Mouse (Mus musculus): Measurements from ENCODE around the gene Vmn2r96. TPM values are rescaled to one million over a fixed set of nuclear protein-coding genes. Genes with fewer than 3 reads are reported as not detected.
"Not testable (repeated sequence)": the region's sequence is repeated elsewhere in the genome, so short reads cannot be mapped to it uniquely, and the experiment has no call there.

Vmn2r96 gene
- not detected in 2 replicates for polyA plus RNA-seq (2012; rRNA removed)

- H3K4me3 ChIP-seq (ENCODE audit: low read depth, low read length); H3K4me1 ChIP-seq (ENCODE audit: control insufficient read depth, insufficient read depth, insufficient read length, low read length): not testable (repeated sequence)
Measured at GRCm38 (mm10) chr17:18572851-18573250, at the start of gene Vmn2r96. Gene Vmn2r96, plus strand, starts transcription at chr17:18573151.

GRCm38 (mm10) chr17:18523371-18523770 lies 49.6 kb upstream of the Vmn2r96 start:
- Histone ChIP-seq H3K4me3 (ENCODE audit: low read depth, low read length) (no peak overlapping the region), H3K27me3 (ENCODE audit: control insufficient read depth, insufficient read depth, low read length) (no peaks in the 10 kb centered on the region), H3K27ac (ENCODE audit: insufficient read depth, low read depth, low read length) (no peak overlapping the region), H3K36me3 (ENCODE audit: control insufficient read depth, insufficient read depth, low read length) (no peaks in the 10 kb centered on the region), H3K4me1 (ENCODE audit: control insufficient read depth, insufficient read depth, insufficient read length, low read length) (no peaks in the 10 kb centered on the region)
- TF ChIP-seq CTCF (IDR thresholded peaks at IDR 0.05; ENCODE audit: extremely low read depth, insufficient read length, insufficient replicate concordance, low read depth, low read length) (no peak), POLR2A (IDR thresholded peaks at IDR 0.05; ENCODE audit: low read depth, low read length) (no peak)

More at GRCm38 (mm10) chr17:18572851-18573250, at the start of gene Vmn2r96:
- not testable (repeated sequence) for H3K27ac ChIP-seq (ENCODE audit: insufficient read depth, low read depth, low read length); H3K36me3 ChIP-seq (ENCODE audit: control insufficient read depth, insufficient read depth, low read length); H3K27me3 ChIP-seq (ENCODE audit: control insufficient read depth, insufficient read depth, low read length)
- WGBS: 86% methylated on average over 1 of the region's 1 CpGs

- WGBS: 52% methylated on average over 1 of the region's 1 CpGs
- no peak for TF ChIP-seq POLR2A (IDR thresholded peaks at IDR 0.05; ENCODE audit: low read depth, low read length)
- no peak overlapping the region for H3K27ac ChIP-seq (ENCODE audit: insufficient read depth, low read depth, low read length)
- H3K4me3 ChIP-seq (ENCODE audit: low read depth, low read length): no peak overlapping the region
- no peaks in the 10 kb centered on the region for H3K4me1 ChIP-seq (ENCODE audit: control insufficient read depth, insufficient read depth, insufficient read length, low read length)
- H3K27me3 ChIP-seq (ENCODE audit: control insufficient read depth, insufficient read depth, low read length): no peaks in the 10 kb centered on the region
- no peaks in the 10 kb centered on the region for H3K36me3 ChIP-seq (ENCODE audit: control insufficient read depth, insufficient read depth, low read length)
Measured at GRCm38 (mm10) chr17:18523991-18524390, 49.0 kb upstream of the Vmn2r96 start.

GRCm38 (mm10) chr17:18558212-18559158 lies 14.5 kb upstream of the Vmn2r96 start:
- 86% methylated on average over 31 of the region's 31 CpGs for WGBS
- H3K27ac ChIP-seq (ENCODE audit: insufficient read depth, low read depth, low read length); H3K4me3 ChIP-seq (ENCODE audit: low read depth, low read length); H3K4me1 ChIP-seq (ENCODE audit: control insufficient read depth, insufficient read depth, insufficient read length, low read length); H3K27me3 ChIP-seq (ENCODE audit: control insufficient read depth, insufficient read depth, low read length); H3K36me3 ChIP-seq (ENCODE audit: control insufficient read depth, insufficient read depth, low read length): not testable (repeated sequence)

- not testable (repeated sequence) for H3K36me3 ChIP-seq (ENCODE audit: control insufficient read depth, insufficient read depth, low read length); H3K4me1 ChIP-seq (ENCODE audit: control insufficient read depth, insufficient read depth, insufficient read length, low read length); H3K27ac ChIP-seq (ENCODE audit: insufficient read depth, low read depth, low read length); H3K4me3 ChIP-seq (ENCODE audit: low read depth, low read length); H3K27me3 ChIP-seq (ENCODE audit: control insufficient read depth, insufficient read depth, low read length)
- 89% methylated on average over 17 of the region's 17 CpGs for WGBS
Measured at GRCm38 (mm10) chr17:18566186-18566585, 6.8 kb upstream of the Vmn2r96 start.

- WGBS: 86% methylated on average over 6 of the region's 6 CpGs
- H3K36me3 ChIP-seq (ENCODE audit: control insufficient read depth, insufficient read depth, low read length); H3K4me3 ChIP-seq (ENCODE audit: low read depth, low read length); H3K27ac ChIP-seq (ENCODE audit: insufficient read depth, low read depth, low read length); H3K27me3 ChIP-seq (ENCODE audit: control insufficient read depth, insufficient read depth, low read length); H3K4me1 ChIP-seq (ENCODE audit: control insufficient read depth, insufficient read depth, insufficient read length, low read length): not testable (repeated sequence)
Measured at GRCm38 (mm10) chr17:18615151-18615550, 42.2 kb downstream of the Vmn2r96 start.

GRCm38 (mm10) chr17:18626532-18626931 lies 53.6 kb downstream of the Vmn2r96 start:
- no peaks in the 10 kb centered on the region for H3K36me3 ChIP-seq (ENCODE audit: control insufficient read depth, insufficient read depth, low read length)
- H3K27ac ChIP-seq (ENCODE audit: insufficient read depth, low read depth, low read length): no peak overlapping the region
- no peaks in the 10 kb centered on the region for H3K27me3 ChIP-seq (ENCODE audit: control insufficient read depth, insufficient read depth, low read length)
- TF ChIP-seq CTCF (IDR thresholded peaks at IDR 0.05; ENCODE audit: extremely low read depth, insufficient read length, insufficient replicate concordance, low read depth, low read length) (no peak), POLR2A (IDR thresholded peaks at IDR 0.05; ENCODE audit: low read depth, low read length) (no peak)
- no peak overlapping the region for H3K4me3 ChIP-seq (ENCODE audit: low read depth, low read length)
- H3K4me1 ChIP-seq (ENCODE audit: control insufficient read depth, insufficient read depth, insufficient read length, low read length): no peaks in the 10 kb centered on the region

Other genes starting within 250 kb of the Vmn2r96 start
- not detected in 2 replicates for gene Vmn2r95, start 149.1 kb upstream of the Vmn2r96 start, polyA plus RNA-seq (2012; rRNA removed)

All from small intestine, adult 2 months (tissue).